Mouse (Mus musculus): ENCODE measurements around the gene Clec3a. TPM values are rescaled to one million over a fixed set of nuclear protein-coding genes. Genes with fewer than 3 reads are reported as not detected.

The Clec3a gene
- polyA plus RNA-seq, 1 experiment from 2014 or later: 0.38 TPM

GRCm38 (mm10) chr8:114452278-114452677 lies 34.4 kb downstream of the Clec3a start:
- Histone ChIP-seq H3K9me3 (ENCODE audit: control insufficient read depth, low read length) (no peaks in the 10 kb centered on the region), H3K36me3 (ENCODE audit: control insufficient read depth, insufficient read depth, low read length) (peaks cover 9% of the 10 kb centered on the region; the same call in 1 of the 2 replicates), H3K4me3 (ENCODE audit: low read length) (no peak overlapping the region), H3K27me3 (ENCODE audit: control insufficient read depth, insufficient read depth, low read depth, low read length) (no peaks in the 10 kb centered on the region), H3K9ac (ENCODE audit: low read length) (no peak overlapping the region), H3K4me2 (ENCODE audit: low read depth, low read length) (no peak overlapping the region), H3K4me1 (replicated peaks; ENCODE audit: control insufficient read depth, insufficient read depth, low read length) (peaks cover 22% of the 10 kb centered on the region), H3K27ac (ENCODE audit: low read length) (no peak overlapping the region)
- ATAC-seq (ENCODE audit: low read depth): no peak
- 85% methylated on average over 8 of the region's 8 CpGs for WGBS

- H3K4me3 ChIP-seq (ENCODE audit: low read length): no peak overlapping the region
- H3K4me2 ChIP-seq (ENCODE audit: low read depth, low read length): peak overlapping the region; percentile 18; the same call in 1 of the 2 replicates
- WGBS: 8% methylated on average over 9 of the region's 9 CpGs
- H3K36me3 ChIP-seq (ENCODE audit: control insufficient read depth, insufficient read depth, low read length): peaks cover 9% of the 10 kb centered on the region; the same call in 1 of the 2 replicates
- peak overlapping the region; percentile 61 for H3K27ac ChIP-seq (ENCODE audit: low read length)
- 0 out of 2 replicates have a peak overlapping the region, but pooled peaks have one; percentile 47 for H3K9ac ChIP-seq (ENCODE audit: low read length)
- H3K4me1 ChIP-seq (replicated peaks; ENCODE audit: control insufficient read depth, insufficient read depth, low read length): peaks cover 27% of the 10 kb centered on the region
- no peaks in the 10 kb centered on the region for H3K9me3 ChIP-seq (ENCODE audit: control insufficient read depth, low read length)
- ATAC-seq (ENCODE audit: low read depth): 0 out of 2 replicates have a peak, but pooled peaks have one; percentile 42
- no peaks in the 10 kb centered on the region for H3K27me3 ChIP-seq (ENCODE audit: control insufficient read depth, insufficient read depth, low read depth, low read length)
Measured at GRCm38 (mm10) chr8:114452781-114453221, 34.9 kb downstream of the Clec3a start.

DNA sequence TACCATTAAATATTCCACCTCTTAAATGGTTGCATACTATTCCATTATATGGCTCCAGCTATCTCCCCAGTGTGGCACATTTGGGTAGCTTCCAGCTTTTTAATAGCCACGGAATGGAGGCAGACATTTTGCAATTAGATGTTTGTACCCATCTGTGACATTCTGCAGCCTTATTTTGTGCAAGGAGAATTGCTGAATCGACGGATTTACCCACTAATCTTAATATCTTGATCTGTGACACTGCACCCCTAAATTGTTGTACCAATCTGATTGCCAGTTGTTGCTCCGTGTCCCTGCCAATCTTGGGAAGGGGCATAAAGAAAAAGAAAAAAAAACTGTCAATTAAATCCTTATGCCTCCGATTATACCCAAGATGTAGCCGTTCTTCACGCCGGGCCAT lies 37.4 kb downstream of the Clec3a start:
- peaks cover 33% of the 10 kb centered on the region for H3K4me1 ChIP-seq (replicated peaks; ENCODE audit: control insufficient read depth, insufficient read depth, low read length)
- H3K27ac ChIP-seq (ENCODE audit: low read length): peak overlapping the region; percentile 27; the same call in 1 of the 2 replicates
- H3K4me2 ChIP-seq (ENCODE audit: low read depth, low read length): no peak overlapping the region
- no peak overlapping the region for H3K9ac ChIP-seq (ENCODE audit: low read length)
- H3K4me3 ChIP-seq (ENCODE audit: low read length): no peak overlapping the region
- ATAC-seq (ENCODE audit: low read depth): no peak
- WGBS: 77% methylated on average over 8 of the region's 8 CpGs
- no peaks in the 10 kb centered on the region for H3K27me3 ChIP-seq (ENCODE audit: control insufficient read depth, insufficient read depth, low read depth, low read length)
- no peaks in the 10 kb centered on the region for H3K9me3 ChIP-seq (ENCODE audit: control insufficient read depth, low read length)
- no peaks in the 10 kb centered on the region for H3K36me3 ChIP-seq (ENCODE audit: control insufficient read depth, insufficient read depth, low read length)

DNA sequence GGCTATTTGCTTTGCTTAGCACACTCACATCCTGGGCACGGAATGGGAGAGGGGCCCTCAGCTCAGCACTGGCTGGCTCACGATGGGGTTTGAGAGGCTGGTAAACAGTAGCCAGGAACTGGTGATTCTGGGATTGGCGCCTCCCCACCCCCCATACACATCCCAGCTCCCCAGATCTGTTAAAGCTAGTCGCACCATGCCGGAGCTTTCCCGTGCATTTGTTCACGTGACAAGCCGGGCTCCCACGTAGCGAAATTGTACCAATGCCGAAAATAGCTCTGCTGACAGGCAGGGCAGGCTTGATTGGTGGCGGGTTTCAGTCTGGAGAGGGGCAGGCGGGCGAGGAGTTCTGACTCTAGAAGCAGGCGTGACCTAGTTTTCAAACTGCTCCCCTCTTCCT lies 38.1 kb downstream of the Clec3a start:
- 56% methylated on average over 15 of the region's 15 CpGs for WGBS
- H3K9ac ChIP-seq (ENCODE audit: low read length): 0 out of 2 replicates have a peak overlapping the region, but pooled peaks have one; percentile 52
- peak overlapping the region; percentile 14; the same call in 1 of the 2 replicates for H3K4me3 ChIP-seq (ENCODE audit: low read length)
- H3K4me1 ChIP-seq (replicated peaks; ENCODE audit: control insufficient read depth, insufficient read depth, low read length): peaks cover 36% of the 10 kb centered on the region
- H3K36me3 ChIP-seq (ENCODE audit: control insufficient read depth, insufficient read depth, low read length): no peaks in the 10 kb centered on the region
- peak; percentile 65 for ATAC-seq (ENCODE audit: low read depth)
- H3K27me3 ChIP-seq (ENCODE audit: control insufficient read depth, insufficient read depth, low read depth, low read length): no peaks in the 10 kb centered on the region
- H3K9me3 ChIP-seq (ENCODE audit: control insufficient read depth, low read length): no peaks in the 10 kb centered on the region
- H3K27ac ChIP-seq (ENCODE audit: low read length): peak overlapping the region; percentile 89
- peak overlapping the region; percentile 39 for H3K4me2 ChIP-seq (ENCODE audit: low read depth, low read length)

- no peaks in the 10 kb centered on the region for H3K36me3 ChIP-seq (ENCODE audit: control insufficient read depth, insufficient read depth, low read length)
- 16% methylated on average over 25 of the region's 25 CpGs for WGBS
- no peaks in the 10 kb centered on the region for H3K27me3 ChIP-seq (ENCODE audit: control insufficient read depth, insufficient read depth, low read depth, low read length)
- H3K27ac ChIP-seq (ENCODE audit: low read length): peak overlapping the region; percentile 92
- no peak overlapping the region for H3K9ac ChIP-seq (ENCODE audit: low read length)
- H3K9me3 ChIP-seq (ENCODE audit: control insufficient read depth, low read length): no peaks in the 10 kb centered on the region
- peak; percentile 88 for ATAC-seq (ENCODE audit: low read depth)
- peaks cover 37% of the 10 kb centered on the region for H3K4me1 ChIP-seq (replicated peaks; ENCODE audit: control insufficient read depth, insufficient read depth, low read length)
- no peak overlapping the region for H3K4me2 ChIP-seq (ENCODE audit: low read depth, low read length)
- no peak overlapping the region for H3K4me3 ChIP-seq (ENCODE audit: low read length)
Measured at GRCm38 (mm10) chr8:114458113-114458784, 40.4 kb downstream of the Clec3a start.

DNA sequence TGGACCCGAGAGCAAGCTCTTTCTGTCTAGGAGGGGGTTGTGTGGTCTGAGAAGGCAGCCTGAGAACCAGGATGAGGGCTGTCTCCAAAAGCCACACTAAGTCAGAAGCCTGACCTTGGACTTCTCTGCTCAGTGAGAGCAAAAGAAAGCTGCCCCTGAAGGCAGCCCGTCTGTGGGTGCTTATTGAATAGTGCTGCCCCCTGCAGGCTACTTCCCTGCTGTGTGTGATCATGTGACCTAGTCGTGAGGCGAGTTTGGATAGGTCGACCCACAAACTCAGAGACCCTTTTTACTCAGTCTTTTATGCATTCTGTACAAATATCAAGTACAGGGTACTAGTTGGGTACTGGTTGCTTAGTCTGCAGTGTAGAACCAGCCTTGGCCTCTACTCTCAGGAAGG lies 42.7 kb downstream of the Clec3a start:
- ATAC-seq (ENCODE audit: low read depth): no peak
- no peaks in the 10 kb centered on the region for H3K27me3 ChIP-seq (ENCODE audit: control insufficient read depth, insufficient read depth, low read depth, low read length)
- no peak overlapping the region for H3K4me2 ChIP-seq (ENCODE audit: low read depth, low read length)
- peak overlapping the region; percentile 28; the same call in 1 of the 2 replicates for H3K9ac ChIP-seq (ENCODE audit: low read length)
- H3K9me3 ChIP-seq (ENCODE audit: control insufficient read depth, low read length): no peaks in the 10 kb centered on the region
- H3K4me3 ChIP-seq (ENCODE audit: low read length): no peak overlapping the region
- WGBS: 72% methylated on average over 5 of the region's 5 CpGs
- H3K36me3 ChIP-seq (ENCODE audit: control insufficient read depth, insufficient read depth, low read length): no peaks in the 10 kb centered on the region
- H3K4me1 ChIP-seq (replicated peaks; ENCODE audit: control insufficient read depth, insufficient read depth, low read length): peaks cover 27% of the 10 kb centered on the region
- no peak overlapping the region for H3K27ac ChIP-seq (ENCODE audit: low read length)

DNA sequence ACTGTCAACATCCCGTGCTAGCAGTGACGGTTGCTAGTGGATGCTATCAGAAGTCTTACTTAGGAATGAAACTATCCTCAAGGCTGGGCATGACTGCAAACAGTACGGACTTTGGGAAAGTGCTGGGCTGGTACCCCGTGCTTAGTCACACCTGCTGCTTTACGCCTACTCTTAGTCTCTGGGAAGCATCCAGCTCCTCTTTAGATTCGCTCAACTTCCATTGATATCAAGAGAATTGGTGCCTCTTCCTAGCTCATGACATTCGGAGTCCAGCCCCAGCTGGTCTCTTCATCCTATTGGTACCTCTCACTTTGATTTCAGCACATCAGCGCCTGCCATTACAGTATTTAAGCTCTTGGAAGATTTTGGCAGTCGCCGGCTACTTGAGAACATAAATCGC lies 44.7 kb downstream of the Clec3a start:
- Histone ChIP-seq H3K4me1 (replicated peaks; ENCODE audit: control insufficient read depth, insufficient read depth, low read length) (peaks cover 17% of the 10 kb centered on the region), H3K9me3 (ENCODE audit: control insufficient read depth, low read length) (no peaks in the 10 kb centered on the region), H3K36me3 (ENCODE audit: control insufficient read depth, insufficient read depth, low read length) (no peaks in the 10 kb centered on the region), H3K4me3 (ENCODE audit: low read length) (no peak overlapping the region), H3K4me2 (ENCODE audit: low read depth, low read length) (no peak overlapping the region), H3K27me3 (ENCODE audit: control insufficient read depth, insufficient read depth, low read depth, low read length) (no peaks in the 10 kb centered on the region), H3K9ac (ENCODE audit: low read length) (no peak overlapping the region), H3K27ac (ENCODE audit: low read length) (no peak overlapping the region; the same call in 1 of the 2 replicates)
- ATAC-seq (ENCODE audit: low read depth): no peak
- 80% methylated on average over 11 of the region's 11 CpGs for WGBS

DNA sequence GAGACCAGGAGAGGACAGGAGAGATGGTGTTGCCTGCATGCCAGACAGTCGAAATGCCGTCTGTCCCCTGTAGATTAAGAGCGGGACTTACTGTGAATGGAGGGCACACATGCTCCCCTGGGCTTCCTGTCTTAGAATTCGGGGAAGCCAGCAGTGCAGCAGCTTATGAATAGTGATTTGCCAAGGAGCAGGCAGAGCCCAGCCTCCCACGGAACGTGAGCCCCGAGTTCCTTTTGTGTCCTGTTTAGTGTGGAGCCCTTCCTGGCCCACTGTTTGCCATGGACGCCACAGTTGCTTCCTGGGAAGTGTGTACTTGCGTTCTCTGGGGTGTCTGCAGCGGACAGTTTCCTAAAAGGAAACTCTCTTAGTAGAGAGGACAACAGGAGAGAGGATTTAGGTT lies 45.4 kb downstream of the Clec3a start:
- Histone ChIP-seq H3K27me3 (ENCODE audit: control insufficient read depth, insufficient read depth, low read depth, low read length) (no peaks in the 10 kb centered on the region), H3K36me3 (ENCODE audit: control insufficient read depth, insufficient read depth, low read length) (no peaks in the 10 kb centered on the region), H3K9ac (ENCODE audit: low read length) (peak overlapping the region; percentile 39; the same call in 1 of the 2 replicates), H3K4me2 (ENCODE audit: low read depth, low read length) (peak overlapping the region; percentile 22; the same call in 1 of the 2 replicates), H3K4me3 (ENCODE audit: low read length) (no peak overlapping the region), H3K27ac (ENCODE audit: low read length) (peak overlapping the region; percentile 50), H3K4me1 (replicated peaks; ENCODE audit: control insufficient read depth, insufficient read depth, low read length) (peaks cover 12% of the 10 kb centered on the region), H3K9me3 (ENCODE audit: control insufficient read depth, low read length) (no peaks in the 10 kb centered on the region)
- 63% methylated on average over 10 of the region's 10 CpGs for WGBS
- no peak for ATAC-seq (ENCODE audit: low read depth)

GRCm38 (mm10) chr8:114468526-114469207 lies 50.8 kb downstream of the Clec3a start:
- ATAC-seq (ENCODE audit: low read depth): peak; percentile 69
- WGBS: 62% methylated on average over 21 of the region's 21 CpGs
- no peak overlapping the region for H3K4me2 ChIP-seq (ENCODE audit: low read depth, low read length)

More at GRCm38 (mm10) chr8:114468526-114469207, 50.8 kb downstream of the Clec3a start:
- Histone ChIP-seq H3K27ac (ENCODE audit: low read length) (no peak overlapping the region), H3K9me3 (ENCODE audit: control insufficient read depth, low read length) (no peaks in the 10 kb centered on the region), H3K36me3 (ENCODE audit: control insufficient read depth, insufficient read depth, low read length) (peaks cover 4% of the 10 kb centered on the region; the same call in 1 of the 2 replicates), H3K4me3 (ENCODE audit: low read length) (no peak overlapping the region), H3K27me3 (ENCODE audit: control insufficient read depth, insufficient read depth, low read depth, low read length) (no peaks in the 10 kb centered on the region), H3K4me1 (replicated peaks; ENCODE audit: control insufficient read depth, insufficient read depth, low read length) (no peaks in the 10 kb centered on the region), H3K9ac (ENCODE audit: low read length) (no peak overlapping the region)
